Mouse (Mus musculus) midbrain, embryonic 11.5 days (tissue): ENCODE data around the gene Gm49416. TPM values are rescaled to one million over a fixed set of nuclear protein-coding genes. Genes with fewer than 3 reads are reported as not detected.
A peak's percentile ranks its signal among the peaks of the same experiment; 100 is the strongest.

ENCODE experiments used
- ATAC-seq: fragments of 200-750 bp; cut with Nextera tagmentation; 2 replicates; pipeline ENCODE4 v1.8.0; 2017; ENCODE audit warnings: moderate TSS enrichment, moderate library complexity; ENCODE audit not compliant: low FRiP score
- DNase-seq: peaks from one replicate; pipeline ENCODE4 v3.0.0; 2015; ENCODE audit warnings: low spot score; ENCODE audit errors: missing footprints
- H3K27ac ChIP-seq: fragments of 300-500 bp; sonication (generic); 2 replicates; pipeline ENCODE4 v1.5.1; 2014; ENCODE audit warnings: low read depth, low read length
- H3K27me3 ChIP-seq: fragments of 300-500 bp; sonication (generic); 2 replicates; pipeline ENCODE4 v1.6.1; 2014; ENCODE audit warnings: mild to moderate bottlenecking, low read length, moderate library complexity, mixed read lengths; ENCODE audit not compliant: control insufficient read depth, insufficient read depth
- H3K36me3 ChIP-seq: fragments of 300-500 bp; sonication (generic); 2 replicates; pipeline ENCODE4 v1.6.1; 2014; ENCODE audit warnings: mild to moderate bottlenecking, low read length, moderate library complexity, mixed read lengths; ENCODE audit not compliant: control insufficient read depth, insufficient read depth
- H3K4me1 ChIP-seq: fragments of 300-500 bp; sonication (generic); 2 replicates; pipeline ENCODE4 v1.6.1; 2014; ENCODE audit warnings: low read length; ENCODE audit not compliant: control insufficient read depth, insufficient read depth
- H3K4me2 ChIP-seq: fragments of 300-500 bp; sonication (generic); 2 replicates; pipeline ENCODE4 v1.6.1; 2014; ENCODE audit warnings: mild to moderate bottlenecking, moderate library complexity
- H3K4me3 ChIP-seq: fragments of 300-500 bp; sonication (generic); 2 replicates; pipeline ENCODE4 v1.5.1; 2014; ENCODE audit warnings: low read depth, low read length
- H3K9ac ChIP-seq: fragments of 300-500 bp; sonication (generic); 2 replicates; pipeline ENCODE4 v1.6.1; 2014; ENCODE audit warnings: low read length
- H3K9me3 ChIP-seq: fragments of 300-500 bp; sonication (generic); 2 replicates; pipeline ENCODE4 v1.6.1; 2016; ENCODE audit warnings: low read length; ENCODE audit not compliant: control insufficient read depth
- WGBS: fragments of 180-500 bp; shearing (Covaris S2); extraction: QIAGEN DNeasy Blood & Tissue Kit; methylation state at CpG from one replicate; pipeline ENCODE4 v1.1.7; 2014; 5-methylcytosine and 5-hydroxymethylcytosine counted together
- polyA plus RNA-seq: library from polyadenylated mRNA; unstranded; fragments of >200 nt; fragmentation: Nextera tagmentation; extraction: Ambion mirVana; gene quantifications from 2 replicates; pipeline ENCODE4 v1.2.1, GENCODE M21; 2014

The Gm49416 gene
- polyA plus RNA-seq, 1 experiment from 2014 or later: not detected

DNA sequence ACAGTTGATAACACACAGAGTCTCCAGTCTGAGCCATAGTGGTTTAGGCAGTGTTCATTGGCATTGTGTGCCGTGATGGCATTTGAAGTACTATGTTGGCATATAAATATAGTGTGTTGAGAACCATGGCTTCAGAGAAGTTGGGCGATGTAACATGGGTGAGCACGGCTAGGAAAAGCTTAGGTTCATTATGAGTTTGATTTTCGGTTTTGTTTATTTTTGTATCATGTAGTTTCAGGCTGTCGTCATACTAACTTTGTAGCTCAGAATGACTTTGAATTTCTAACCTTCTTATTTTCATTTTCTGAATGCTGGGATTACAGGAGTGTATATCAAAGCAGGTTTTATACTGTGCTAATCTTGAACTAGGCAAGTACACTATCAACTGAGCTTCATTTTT lies 14.7 kb downstream of the Gm49416 start:
- Histone ChIP-seq H3K27me3 (no peaks in the 10 kb centered on the region), H3K36me3 (peaks cover 26% of the 10 kb centered on the region), H3K9ac (no peak overlapping the region), H3K9me3 (no peaks in the 10 kb centered on the region), H3K4me1 (peaks cover 6% of the 10 kb centered on the region), H3K4me2 (no peak overlapping the region), H3K27ac (no peak overlapping the region), H3K4me3 (no peak overlapping the region)
- DNase-seq: no peak
- no peak for ATAC-seq
- 97% methylated on average over 5 of the region's 5 CpGs for WGBS

DNA sequence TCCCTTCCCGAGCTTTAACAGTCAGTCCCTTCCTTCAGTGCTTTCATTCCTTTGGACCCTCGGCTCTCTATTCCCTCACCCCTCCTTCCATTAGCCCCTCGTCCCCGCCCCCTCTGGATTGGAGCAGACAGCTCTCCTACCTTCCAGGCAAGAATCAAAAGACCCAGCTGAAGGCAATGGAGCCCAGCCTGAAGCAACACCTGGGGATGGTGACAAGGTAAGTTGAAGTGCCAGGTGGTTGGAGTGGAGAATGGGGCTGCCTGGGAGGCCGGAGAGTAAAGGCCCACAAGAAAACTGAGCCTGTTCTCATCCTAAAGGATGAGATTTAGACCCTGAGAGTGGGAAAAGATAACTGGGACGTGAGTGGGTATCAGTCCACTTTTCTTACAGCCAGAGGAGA lies 19.8 kb downstream of the Gm49416 start:
- no peak overlapping the region for H3K9ac ChIP-seq
- no peak overlapping the region for H3K4me3 ChIP-seq
- no peak overlapping the region for H3K27ac ChIP-seq
- no peaks in the 10 kb centered on the region for H3K27me3 ChIP-seq
- H3K36me3 ChIP-seq: peaks cover 51% of the 10 kb centered on the region
- H3K4me2 ChIP-seq: no peak overlapping the region
- H3K9me3 ChIP-seq: no peaks in the 10 kb centered on the region
- ATAC-seq (no peak), DNase-seq (no peak)
- 95% methylated on average over 6 of the region's 6 CpGs for WGBS
- H3K4me1 ChIP-seq: no peaks in the 10 kb centered on the region

DNA sequence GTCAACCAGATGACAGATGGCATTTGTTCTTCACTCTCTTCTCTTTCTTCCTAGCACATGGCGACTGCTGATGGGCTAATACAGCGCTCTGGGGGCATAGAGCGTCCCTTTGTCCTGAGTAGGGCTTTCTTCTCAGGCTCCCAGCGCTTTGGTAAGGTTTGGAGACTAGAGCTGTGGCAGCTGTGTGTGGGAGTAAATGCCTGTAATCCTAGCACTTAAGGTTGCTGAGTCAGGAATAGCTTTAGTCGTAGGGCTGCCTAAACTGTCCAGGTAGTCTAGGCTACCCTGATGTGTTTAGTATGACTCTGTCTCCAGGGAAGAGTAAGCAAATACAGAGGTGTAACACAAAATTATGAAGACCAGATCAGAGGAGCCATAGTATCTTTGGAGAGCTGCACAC lies 23.1 kb downstream of the Gm49416 start:
- H3K36me3 ChIP-seq: peaks cover 67% of the 10 kb centered on the region
- H3K9ac ChIP-seq: no peak overlapping the region
- H3K9me3 ChIP-seq: no peaks in the 10 kb centered on the region
- H3K4me2 ChIP-seq: no peak overlapping the region
- H3K27me3 ChIP-seq: no peaks in the 10 kb centered on the region
- DNase-seq (no peak), ATAC-seq (no peak)
- no peak overlapping the region for H3K27ac ChIP-seq
- no peak overlapping the region for H3K4me3 ChIP-seq
- 85% methylated on average over 5 of the region's 5 CpGs for WGBS
- no peaks in the 10 kb centered on the region for H3K4me1 ChIP-seq

DNA sequence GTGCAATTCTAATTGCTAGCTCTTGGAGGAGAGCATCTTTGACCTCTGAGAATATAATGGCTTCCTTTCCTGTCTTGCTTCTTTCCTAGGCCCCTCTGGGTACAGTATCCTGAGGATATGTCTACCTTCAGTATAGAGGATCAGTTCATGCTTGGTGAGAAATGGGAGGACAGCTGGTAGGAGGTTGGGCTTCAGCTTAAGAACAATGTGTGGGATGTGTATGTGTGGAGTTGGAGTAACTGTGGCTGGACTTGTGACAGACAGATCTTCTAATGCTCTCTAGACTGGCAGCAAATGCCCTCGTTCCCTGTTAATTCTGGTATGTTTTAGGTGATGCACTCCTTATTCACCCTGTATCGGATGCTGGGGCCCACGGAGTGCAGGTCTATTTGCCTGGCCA lies 25.5 kb downstream of the Gm49416 start:
- no peak overlapping the region for H3K4me3 ChIP-seq
- DNase-seq (no peak), ATAC-seq (no peak)
- H3K4me2 ChIP-seq: no peak overlapping the region
- H3K9me3 ChIP-seq: no peaks in the 10 kb centered on the region
- 95% methylated on average over 3 of the region's 3 CpGs for WGBS
- no peak overlapping the region for H3K27ac ChIP-seq
- H3K4me1 ChIP-seq: no peaks in the 10 kb centered on the region
- H3K27me3 ChIP-seq: no peaks in the 10 kb centered on the region
- H3K36me3 ChIP-seq: peaks cover 52% of the 10 kb centered on the region
- H3K9ac ChIP-seq: no peak overlapping the region

DNA sequence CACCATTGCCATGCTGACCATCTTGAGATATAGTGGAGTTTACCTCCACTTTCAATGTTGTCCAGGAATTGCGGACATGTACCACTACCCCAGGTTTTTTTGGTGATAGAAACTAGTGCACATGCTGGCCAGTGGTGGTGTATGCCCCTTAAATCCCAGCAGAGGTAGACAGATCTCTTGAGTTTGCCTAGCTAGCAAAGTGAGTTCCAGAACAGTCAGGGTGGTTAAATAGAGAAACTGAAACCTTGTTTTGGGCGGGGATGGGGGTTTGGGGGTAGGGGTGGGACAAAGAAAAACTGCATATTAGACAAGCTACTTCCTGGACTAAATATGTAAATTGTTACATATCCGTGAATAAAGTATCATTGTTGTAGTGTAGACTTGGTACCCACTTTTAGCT lies 30.3 kb downstream of the Gm49416 start:
- 91% methylated on average over 3 of the region's 3 CpGs for WGBS
- Histone ChIP-seq H3K36me3 (peaks cover 23% of the 10 kb centered on the region), H3K9me3 (no peaks in the 10 kb centered on the region), H3K4me2 (no peak overlapping the region), H3K9ac (no peak overlapping the region), H3K27ac (no peak overlapping the region), H3K4me1 (peaks cover 14% of the 10 kb centered on the region), H3K4me3 (no peak overlapping the region), H3K27me3 (no peaks in the 10 kb centered on the region)
- DNase-seq: no peak
- no peak for ATAC-seq

DNA sequence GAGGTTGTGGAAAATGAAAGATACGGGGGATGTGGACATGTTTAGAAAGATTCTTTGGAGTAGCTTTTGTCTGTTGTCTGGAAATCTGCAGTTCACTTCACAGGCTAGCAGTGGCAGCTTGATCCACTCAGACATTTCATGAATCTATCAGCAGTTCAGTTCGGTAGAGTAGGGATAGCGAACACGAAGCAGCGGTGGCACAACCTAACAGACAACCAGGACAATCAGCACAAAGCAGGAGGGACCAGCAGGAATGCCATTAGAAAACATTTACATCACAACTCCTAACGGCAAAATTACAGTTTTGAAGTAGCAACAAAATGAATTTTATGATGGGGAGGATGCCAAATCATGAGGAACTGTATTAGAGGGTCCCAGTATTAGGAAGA lies 31.0 kb downstream of the Gm49416 start:
- ATAC-seq (no peak), DNase-seq (no peak)
- H3K9me3 ChIP-seq: no peaks in the 10 kb centered on the region
- peak overlapping the region; percentile 73 for H3K9ac ChIP-seq
- 74% methylated on average over 6 of the region's 6 CpGs for WGBS
- peak overlapping the region; percentile 70 for H3K4me2 ChIP-seq
- peak overlapping the region; percentile 77 for H3K4me3 ChIP-seq
- peaks cover 14% of the 10 kb centered on the region for H3K4me1 ChIP-seq
- no peaks in the 10 kb centered on the region for H3K27me3 ChIP-seq
- peaks cover 17% of the 10 kb centered on the region for H3K36me3 ChIP-seq
- H3K27ac ChIP-seq: peak overlapping the region; percentile 60; the same call in 1 of the 2 replicates

DNA sequence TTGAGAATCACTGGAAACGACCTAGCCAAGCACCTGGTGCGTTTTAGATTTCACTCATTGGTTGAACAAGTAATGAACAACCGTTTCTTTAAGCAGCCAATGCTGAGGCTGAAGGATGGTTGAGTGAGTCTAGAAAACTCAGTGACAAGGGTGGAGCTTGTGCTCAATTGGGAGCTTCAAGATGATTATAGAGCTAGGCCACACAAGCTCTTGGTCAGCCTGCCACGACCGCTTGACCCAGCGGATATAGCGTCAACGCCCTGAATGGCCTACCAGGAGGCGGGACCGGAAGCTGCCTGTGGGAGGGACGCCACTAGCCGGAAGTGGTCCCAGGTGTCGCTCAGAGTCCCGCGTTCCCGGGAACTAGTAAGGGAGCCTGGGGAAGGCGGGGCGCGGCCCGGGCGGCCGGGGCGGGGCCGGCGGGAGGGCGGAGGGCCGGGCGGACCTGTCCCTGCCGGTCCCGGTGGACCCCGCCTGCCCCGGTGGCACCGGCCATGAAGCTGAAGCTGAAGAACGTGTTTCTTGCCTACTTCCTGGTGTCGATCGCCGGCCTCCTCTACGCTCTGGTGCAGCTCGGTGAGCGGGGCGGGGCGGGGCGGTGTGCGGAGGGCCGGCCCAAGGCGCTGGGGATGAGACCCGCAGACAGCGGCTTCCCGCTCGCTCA lies 31.5 kb downstream of the Gm49416 start, which contains the start of gene B3gat3:
B3gat3 (plus strand) TSS at position 302 of the 664 bp plus-strand sequence.
- H3K36me3 ChIP-seq: peaks cover 12% of the 10 kb centered on the region
- H3K4me3 ChIP-seq: peak within 1 kb of the TSS; percentile 77
- no peaks in the 10 kb centered on the region for H3K9me3 ChIP-seq
- WGBS: 4% methylated on average over 40 of the region's 50 CpGs
- H3K27me3 ChIP-seq: no peaks in the 10 kb centered on the region
- H3K4me1 ChIP-seq: peaks cover 14% of the 10 kb centered on the region
- ATAC-seq: peak; percentile 99
- H3K4me2 ChIP-seq: peak within 1 kb of the TSS; percentile 70
- peak; percentile 99 for DNase-seq
- H3K9ac ChIP-seq: peak within 1 kb of the TSS; percentile 73
- peak within 1 kb of the TSS; percentile 60 for H3K27ac ChIP-seq

DNA sequence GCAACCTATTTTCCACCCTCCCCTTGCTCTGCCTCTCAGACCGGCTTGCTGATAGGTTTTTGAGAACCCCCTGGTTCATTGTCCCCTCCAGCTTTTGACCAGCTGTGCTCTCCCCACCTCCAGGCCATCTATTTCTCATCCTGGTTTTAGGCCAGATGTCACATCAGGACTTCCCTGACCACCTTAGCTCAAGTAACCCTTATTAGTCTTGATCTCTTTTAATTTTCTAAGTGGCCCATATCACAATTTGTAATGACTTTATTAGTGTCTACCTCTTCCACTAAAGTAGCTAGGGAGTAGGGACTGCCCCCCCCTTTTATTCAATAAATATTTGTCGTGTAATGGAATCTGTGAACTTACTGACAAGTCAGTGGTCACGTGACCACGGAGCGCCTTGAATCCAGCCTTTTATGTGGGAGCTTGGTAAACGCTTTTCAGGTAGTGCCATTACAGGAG lies 32.1 kb downstream of the Gm49416 start:
- peak overlapping the region; percentile 77 for H3K4me3 ChIP-seq
- H3K36me3 ChIP-seq: peaks cover 5% of the 10 kb centered on the region; the same call in 1 of the 2 replicates
- no peaks in the 10 kb centered on the region for H3K9me3 ChIP-seq
- peaks cover 14% of the 10 kb centered on the region for H3K4me1 ChIP-seq
- ATAC-seq (peak; percentile 29; the same call in 1 of the 2 replicates), DNase-seq (no peak)
- peak overlapping the region; percentile 60 for H3K27ac ChIP-seq
- peak overlapping the region; percentile 73 for H3K9ac ChIP-seq
- no peaks in the 10 kb centered on the region for H3K27me3 ChIP-seq
- 3% methylated on average over 6 of the region's 6 CpGs for WGBS
- H3K4me2 ChIP-seq: peak overlapping the region; percentile 70

DNA sequence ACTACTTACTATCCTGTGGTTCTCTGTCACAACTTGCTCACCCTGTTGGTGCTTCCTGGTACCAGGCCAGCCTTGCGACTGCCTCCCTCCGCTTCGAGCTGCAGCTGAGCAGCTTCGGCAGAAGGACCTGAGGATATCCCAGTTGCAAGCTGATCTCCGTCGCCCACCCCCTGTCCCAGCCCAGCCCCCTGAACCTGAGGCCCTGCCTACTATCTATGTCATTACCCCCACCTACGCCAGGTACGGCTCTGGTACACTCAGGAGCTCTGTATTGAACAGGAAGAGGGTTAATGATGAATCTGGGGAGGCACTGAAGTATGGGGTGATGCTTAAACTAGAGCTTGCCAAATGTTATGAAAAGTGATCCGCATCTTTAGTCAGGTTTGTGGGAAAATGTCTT lies 33.0 kb downstream of the Gm49416 start:
- peaks cover 14% of the 10 kb centered on the region for H3K4me1 ChIP-seq

More for the DNA sequence above, 33.0 kb downstream of the Gm49416 start:
- Histone ChIP-seq H3K9ac (no peak overlapping the region), H3K9me3 (no peaks in the 10 kb centered on the region), H3K4me2 (no peak overlapping the region), H3K27ac (no peak overlapping the region), H3K36me3 (no peaks in the 10 kb centered on the region; the same call in 1 of the 2 replicates), H3K4me3 (no peak overlapping the region), H3K27me3 (no peaks in the 10 kb centered on the region)
- no peak for DNase-seq
- no peak for ATAC-seq
- 81% methylated on average over 9 of the region's 9 CpGs for WGBS
